Mouse (Mus musculus) intestine, embryonic 14.5 days (tissue): ENCODE measurements at regions not wholly inside any gene's neighbourhood (a gene's known extent, or its start where the extent isn't known, plus 50 kb on each side); places are given as distances from the start of the nearest gene placed in this dataset.

Source experiments
- ATAC-seq: fragments of 200-750 bp; cut with Nextera tagmentation; replicated peaks from 2 replicates; pipeline ENCODE4 v1.8.0; 2017; ENCODE audit warnings: low read depth, moderate number of reproducible peaks, moderate TSS enrichment, moderate library complexity; ENCODE audit not compliant: low FRiP score, low TSS enrichment
- DNase-seq: peaks from one replicate; pipeline ENCODE4 v3.0.0-alpha.2; 2018; ENCODE audit warnings: low spot score
- H3K27ac ChIP-seq: fragments of 300-500 bp; sonication (generic); 2 replicates; pipeline ENCODE4 v1.5.1; 2014; ENCODE audit warnings: low read depth, mild to moderate bottlenecking, control low read depth
- H3K27me3 ChIP-seq: fragments of 300-500 bp; sonication (generic); replicated peaks from 2 replicates; pipeline ENCODE4 v1.6.1; 2014; ENCODE audit warnings: low read length, control low read depth; ENCODE audit not compliant: control insufficient read depth, insufficient read depth
- H3K36me3 ChIP-seq: fragments of 300-500 bp; sonication (generic); 2 replicates; pipeline ENCODE4 v1.6.1; 2014; ENCODE audit warnings: low read length, control low read depth; ENCODE audit not compliant: control insufficient read depth, insufficient read depth
- H3K4me1 ChIP-seq: fragments of 300-500 bp; sonication (generic); replicated peaks from 2 replicates; pipeline ENCODE4 v1.6.1; 2014; ENCODE audit warnings: low read length, control low read depth, mixed read lengths; ENCODE audit not compliant: control insufficient read depth, insufficient read depth
- H3K4me2 ChIP-seq: fragments of 300-500 bp; sonication (generic); 2 replicates; pipeline ENCODE4 v1.6.1; 2014; ENCODE audit warnings: low read length
- H3K4me3 ChIP-seq: fragments of 300-500 bp; sonication (generic); 2 replicates; pipeline ENCODE4 v1.5.1; 2014; ENCODE audit warnings: low read depth, low read length, control low read depth, mixed read lengths
- H3K9ac ChIP-seq: fragments of 300-500 bp; sonication (generic); 2 replicates; pipeline ENCODE4 v1.6.1; 2014; ENCODE audit warnings: mild to moderate bottlenecking, low read length
- H3K9me3 ChIP-seq: fragments of 300-500 bp; sonication (generic); 2 replicates; pipeline ENCODE4 v1.6.1; 2016; ENCODE audit warnings: low read length, control low read depth; ENCODE audit not compliant: control insufficient read depth
- WGBS: fragments of 180-500 bp; shearing (Covaris S2); extraction: QIAGEN DNeasy Blood & Tissue Kit; methylation state at CpG from one replicate; pipeline ENCODE4 v1.1.7; 2014; 5-methylcytosine and 5-hydroxymethylcytosine counted together

DNA sequence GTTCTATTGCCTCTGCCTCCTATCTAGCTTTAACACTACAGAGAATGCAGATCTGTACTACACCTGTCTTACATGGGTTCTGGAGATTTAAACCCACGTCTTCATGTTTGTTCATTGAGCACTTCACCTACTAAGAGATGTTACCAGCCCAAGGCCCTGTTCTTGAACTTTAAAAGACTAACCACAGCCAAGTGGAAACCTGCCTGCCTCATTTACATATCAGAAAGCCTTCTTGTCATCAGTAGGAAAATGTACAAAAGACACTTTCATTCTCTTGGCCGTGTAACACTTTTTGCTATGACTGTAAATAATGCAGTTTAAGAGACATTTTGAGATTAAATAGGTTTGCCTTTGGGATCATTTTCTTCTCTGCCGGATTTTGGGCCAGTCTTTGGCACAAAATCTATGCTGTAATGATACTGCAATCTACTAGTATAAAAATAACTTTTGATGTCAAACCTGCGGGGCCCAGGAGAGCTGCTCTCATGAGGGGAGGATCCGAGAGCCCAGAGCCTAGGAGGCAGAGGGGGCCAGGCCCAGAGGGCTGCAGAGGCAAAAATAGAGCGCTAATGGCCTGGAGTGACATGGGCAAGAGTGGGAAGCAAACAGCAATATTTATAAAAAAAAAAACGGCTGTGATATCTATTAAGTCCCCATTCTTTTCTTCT is 318.4 kb upstream of the Myo3a start:
- H3K4me2 ChIP-seq: peak overlapping the region; percentile 41
- H3K4me3 ChIP-seq: no peak overlapping the region
- 69% methylated on average over 7 of the region's 7 CpGs for WGBS
- no peak overlapping the region for H3K27ac ChIP-seq
- no peaks in the 10 kb centered on the region for H3K27me3 ChIP-seq
- H3K4me1 ChIP-seq: no peaks in the 10 kb centered on the region
- H3K9me3 ChIP-seq: no peaks in the 10 kb centered on the region
- no peak for ATAC-seq
- H3K9ac ChIP-seq: no peak overlapping the region
- H3K36me3 ChIP-seq: no peaks in the 10 kb centered on the region
- DNase-seq: no peak

DNA sequence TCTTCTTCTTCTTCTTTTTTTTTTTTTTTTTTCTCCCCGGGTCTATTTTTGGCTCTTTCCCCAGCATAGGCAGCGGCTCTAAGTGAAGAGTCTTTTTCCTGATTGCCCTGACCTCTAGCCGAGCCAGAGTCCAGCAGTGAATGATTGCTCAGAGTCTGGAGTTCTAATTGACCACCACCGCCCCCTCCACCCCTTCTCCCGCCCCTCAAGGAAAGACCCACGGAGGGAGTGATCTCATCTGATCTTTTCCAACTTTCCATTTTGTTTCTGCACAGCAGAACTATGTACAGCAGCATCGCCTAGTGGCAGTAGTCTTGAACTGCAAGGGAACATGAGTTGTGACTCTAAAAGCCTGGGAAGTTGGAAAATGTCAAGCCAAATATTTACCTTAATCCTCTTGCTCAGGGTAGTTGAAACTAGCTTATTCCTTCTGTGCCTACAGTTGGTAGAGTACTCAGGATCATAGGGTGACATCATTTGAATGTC is 317.8 kb upstream of the Myo3a start:
- H3K4me2 ChIP-seq: peak overlapping the region; percentile 41
- H3K27me3 ChIP-seq: no peaks in the 10 kb centered on the region
- H3K4me3 ChIP-seq: peak overlapping the region; percentile 27
- H3K9me3 ChIP-seq: no peaks in the 10 kb centered on the region
- 7% methylated on average over 7 of the region's 7 CpGs for WGBS
- DNase-seq: peak; percentile 81
- H3K27ac ChIP-seq: no peak overlapping the region
- H3K4me1 ChIP-seq: no peaks in the 10 kb centered on the region
- H3K9ac ChIP-seq: no peak overlapping the region
- peak; percentile 55; the same call in 1 of the 2 replicates for ATAC-seq
- no peaks in the 10 kb centered on the region for H3K36me3 ChIP-seq

- DNase-seq: peak; percentile 65
- H3K9me3 ChIP-seq: no peaks in the 10 kb centered on the region
- H3K27ac ChIP-seq: no peak overlapping the region
- no peaks in the 10 kb centered on the region for H3K27me3 ChIP-seq
- no peak overlapping the region for H3K9ac ChIP-seq
- H3K36me3 ChIP-seq: no peaks in the 10 kb centered on the region
- H3K4me1 ChIP-seq: no peaks in the 10 kb centered on the region
- ATAC-seq: 0 out of 2 replicates have a peak, but pooled peaks have one; percentile 27
- H3K4me3 ChIP-seq: peak overlapping the region; percentile 23
- peak overlapping the region; percentile 50 for H3K4me2 ChIP-seq
- 22% methylated on average over 16 of the region's 16 CpGs for WGBS
Measured at GRCm38 (mm10) chr2:21917804-21918690, 309.3 kb upstream of the Myo3a start.

- H3K36me3 ChIP-seq: no peaks in the 10 kb centered on the region
- WGBS: 64% methylated on average over 2 of the region's 2 CpGs
- H3K27ac ChIP-seq: no peak overlapping the region
- H3K9me3 ChIP-seq: no peaks in the 10 kb centered on the region
- ATAC-seq: no peak
- H3K9ac ChIP-seq: no peak overlapping the region
- H3K4me3 ChIP-seq: no peak overlapping the region
- no peaks in the 10 kb centered on the region for H3K27me3 ChIP-seq
- H3K4me1 ChIP-seq: no peaks in the 10 kb centered on the region
- H3K4me2 ChIP-seq: no peak overlapping the region
- no peak for DNase-seq
Measured at GRCm38 (mm10) chr2:21919091-21919490, 308.2 kb upstream of the Myo3a start.

GRCm38 (mm10) chr2:21927656-21928055 is 299.6 kb upstream of the Myo3a start:
- Histone ChIP-seq H3K27me3 (no peaks in the 10 kb centered on the region), H3K4me1 (no peaks in the 10 kb centered on the region), H3K27ac (no peak overlapping the region), H3K9ac (no peak overlapping the region), H3K36me3 (no peaks in the 10 kb centered on the region), H3K4me3 (no peak overlapping the region), H3K4me2 (no peak overlapping the region), H3K9me3 (no peaks in the 10 kb centered on the region)
- ATAC-seq (no peak), DNase-seq (no peak)
- WGBS: 10% methylated on average over 1 of the region's 1 CpGs

DNA sequence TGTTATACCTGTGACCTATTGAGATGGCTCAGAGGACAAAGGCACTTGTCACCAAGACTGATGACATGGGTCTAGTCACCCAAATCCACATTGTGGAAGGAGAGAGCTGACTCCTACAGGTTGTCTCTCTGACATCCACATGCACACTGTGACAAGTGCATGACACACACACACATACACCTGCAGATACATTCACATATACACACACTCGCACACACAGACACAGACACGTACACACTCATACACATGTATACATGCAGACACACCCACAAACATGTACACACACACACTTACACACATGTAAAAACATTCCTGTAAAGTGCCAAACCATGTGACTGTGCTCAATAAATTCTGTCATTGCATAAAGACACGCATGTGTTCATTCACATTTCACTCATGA is 287.3 kb upstream of the Myo3a start:
- Histone ChIP-seq H3K36me3 (no peaks in the 10 kb centered on the region), H3K4me2 (no peak overlapping the region), H3K27ac (no peak overlapping the region), H3K9ac (no peak overlapping the region), H3K9me3 (no peaks in the 10 kb centered on the region), H3K27me3 (no peaks in the 10 kb centered on the region), H3K4me3 (no peak overlapping the region), H3K4me1 (no peaks in the 10 kb centered on the region)
- ATAC-seq: no peak
- 87% methylated on average over 3 of the region's 3 CpGs for WGBS
- no peak for DNase-seq

DNA sequence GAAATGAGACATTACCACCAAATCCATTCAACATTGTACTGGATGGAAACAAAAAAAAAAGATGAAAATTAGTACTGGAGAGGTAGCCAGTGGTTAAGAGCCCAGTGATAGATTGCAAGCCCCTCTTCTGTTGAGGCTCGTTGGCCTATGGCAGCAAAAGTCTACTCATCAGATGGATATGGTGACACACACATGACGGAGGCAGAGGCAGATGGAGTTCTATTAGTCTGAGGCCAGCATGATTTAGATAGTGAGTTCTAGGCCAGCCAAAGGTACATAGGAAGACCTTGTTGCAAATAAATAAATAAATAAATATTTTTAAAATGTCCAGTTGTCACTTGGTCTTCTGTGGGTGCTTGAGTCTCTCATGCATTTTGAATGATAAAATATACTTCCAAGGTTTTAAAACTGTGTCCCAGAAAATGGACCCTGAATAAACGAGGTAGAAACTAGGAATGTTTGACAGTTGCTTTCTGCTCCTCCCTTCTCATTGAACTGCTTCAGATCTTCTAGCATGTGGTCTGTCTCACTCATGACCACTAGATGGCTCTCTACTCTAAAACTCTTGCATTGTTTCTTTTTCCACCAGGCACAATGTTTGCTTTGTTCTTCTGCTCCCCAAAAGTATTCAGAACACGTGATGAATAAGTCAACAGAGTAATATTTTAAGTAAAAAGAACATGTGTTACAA is 286.4 kb upstream of the Myo3a start:
- no peaks in the 10 kb centered on the region for H3K27me3 ChIP-seq
- H3K36me3 ChIP-seq: no peaks in the 10 kb centered on the region
- no peak overlapping the region for H3K27ac ChIP-seq
- no peak overlapping the region for H3K4me2 ChIP-seq
- H3K9ac ChIP-seq: no peak overlapping the region
- DNase-seq (no peak), ATAC-seq (no peak)
- no peaks in the 10 kb centered on the region for H3K9me3 ChIP-seq
- 45% methylated on average over 4 of the region's 4 CpGs for WGBS
- no peak overlapping the region for H3K4me3 ChIP-seq
- no peaks in the 10 kb centered on the region for H3K4me1 ChIP-seq

DNA sequence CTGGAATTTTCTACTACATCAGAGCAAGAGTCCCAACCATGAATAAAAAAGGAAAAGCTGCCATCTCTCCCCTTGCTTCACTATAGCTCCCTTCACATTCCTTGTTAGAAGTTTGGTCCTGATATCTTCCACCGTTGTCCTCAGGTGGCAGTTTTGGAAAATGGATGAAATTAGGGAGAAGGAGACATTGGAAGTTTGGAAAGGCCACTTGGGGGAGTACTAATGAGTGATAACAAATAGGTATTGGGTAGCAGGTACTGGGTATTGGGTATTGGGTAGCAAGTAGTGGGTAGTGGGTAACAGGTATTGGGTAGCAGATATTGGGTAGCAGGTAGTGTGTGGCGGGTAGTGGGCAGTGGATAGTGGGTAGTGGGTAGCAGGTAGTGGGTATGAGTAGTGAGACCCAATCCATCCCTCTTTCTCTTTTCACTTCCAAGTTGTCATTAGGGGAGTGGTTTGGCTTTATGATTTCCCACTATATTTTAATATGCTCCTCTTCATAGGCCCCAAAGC is 285.8 kb upstream of the Myo3a start:
- 72% methylated on average over 2 of the region's 2 CpGs for WGBS
- Histone ChIP-seq H3K4me1 (no peaks in the 10 kb centered on the region), H3K27me3 (no peaks in the 10 kb centered on the region), H3K9me3 (no peaks in the 10 kb centered on the region), H3K4me2 (no peak overlapping the region), H3K9ac (no peak overlapping the region), H3K4me3 (no peak overlapping the region), H3K36me3 (no peaks in the 10 kb centered on the region), H3K27ac (no peak overlapping the region)
- DNase-seq (no peak), ATAC-seq (no peak)
